Mouse (Mus musculus): Measurements from ENCODE around the gene Ccz1. TPM values are rescaled to one million over a fixed set of nuclear protein-coding genes. Genes with fewer than 3 reads are reported as not detected.
"Not testable (repeated sequence)": the region's sequence is repeated elsewhere in the genome, so short reads cannot be mapped to it uniquely, and the experiment has no call there.

Ccz1 gene
- polyA plus RNA-seq, 1 experiment from 2014 or later, result 118 TPM

DNA sequence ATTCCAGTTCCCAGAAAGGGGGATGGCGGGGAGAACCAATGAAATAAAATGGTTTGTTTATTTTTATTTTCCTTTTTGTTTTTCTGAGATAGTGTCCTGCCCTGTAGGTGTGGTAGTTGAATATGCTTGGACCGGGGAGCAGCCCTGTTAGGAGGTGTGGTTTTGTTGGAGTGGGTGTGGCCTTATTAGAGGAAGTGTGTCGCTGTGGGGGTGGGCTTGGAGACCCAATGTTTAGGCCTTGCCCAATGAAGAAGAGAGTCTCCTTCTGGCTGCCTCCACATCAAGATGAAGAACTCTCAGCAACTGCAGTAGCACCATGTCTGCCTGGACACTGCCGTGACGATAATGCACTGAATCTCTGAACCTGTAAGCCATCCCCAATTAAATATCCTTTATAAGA is 25.2 kb upstream of the Ccz1 start:
- 95% methylated on average over 5 of the region's 5 CpGs for WGBS
- Histone ChIP-seq H3K36me3 (ENCODE audit: control insufficient read depth, insufficient read depth, low read length) (no peaks in the 10 kb centered on the region), H3K27me3 (ENCODE audit: control insufficient read depth, insufficient read depth, low read length) (no peaks in the 10 kb centered on the region), H3K9ac (ENCODE audit: low read depth, low read length) (no peak overlapping the region), H3K4me1 (replicated peaks; ENCODE audit: control insufficient read depth, insufficient read depth, low read length) (no peaks in the 10 kb centered on the region), H3K4me3 (ENCODE audit: low read depth, low read length) (no peak overlapping the region), H3K9me3 (ENCODE audit: control insufficient read depth, low read length) (no peaks in the 10 kb centered on the region), H3K27ac (ENCODE audit: low read depth, low read length) (no peak overlapping the region), H3K4me2 (replicated peaks; ENCODE audit: low read depth, low read length) (no peak overlapping the region)
- DNase-seq (ENCODE audit: low spot score), result no peak
- ATAC-seq (ENCODE audit: low FRiP score), result no peak

- ATAC-seq (ENCODE audit: low FRiP score) (no peak), DNase-seq (ENCODE audit: low spot score) (no peak)
- H3K27me3 ChIP-seq (ENCODE audit: control insufficient read depth, insufficient read depth, low read length), result no peaks in the 10 kb centered on the region
- H3K4me3 ChIP-seq (ENCODE audit: low read depth, low read length), result no peak overlapping the region
- no peak overlapping the region for H3K4me2 ChIP-seq (replicated peaks; ENCODE audit: low read depth, low read length)
- H3K27ac ChIP-seq (ENCODE audit: low read depth, low read length), result no peak overlapping the region
- 80% methylated on average over 9 of the region's 9 CpGs for WGBS
- no peaks in the 10 kb centered on the region for H3K9me3 ChIP-seq (ENCODE audit: control insufficient read depth, low read length)
- no peaks in the 10 kb centered on the region for H3K4me1 ChIP-seq (replicated peaks; ENCODE audit: control insufficient read depth, insufficient read depth, low read length)
- no peak overlapping the region for H3K9ac ChIP-seq (ENCODE audit: low read depth, low read length)
- H3K36me3 ChIP-seq (ENCODE audit: control insufficient read depth, insufficient read depth, low read length), result no peaks in the 10 kb centered on the region
These were observed 24.5 kb upstream of the Ccz1 start for GRCm38 (mm10) chr5:144039156-144039675.

DNA sequence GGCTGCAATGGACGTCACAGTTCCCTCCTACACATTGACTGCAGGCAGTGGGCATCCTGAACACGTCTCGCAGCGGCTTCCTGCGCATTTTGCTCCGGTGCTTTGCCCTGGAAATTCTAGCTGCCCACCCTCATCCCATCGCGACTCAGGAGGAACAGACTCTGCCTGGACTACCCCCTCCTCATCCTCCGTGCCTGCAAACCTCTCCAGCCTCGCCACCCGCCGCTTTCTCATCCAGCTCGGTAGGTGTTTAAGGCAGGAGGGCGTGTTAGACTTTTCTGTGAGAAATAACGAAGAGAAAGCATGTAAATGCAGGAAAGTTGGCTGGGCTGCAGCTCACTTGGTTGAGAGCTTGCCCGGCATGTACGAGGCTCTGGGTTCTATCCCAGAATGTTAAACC is 22.3 kb upstream of the Ccz1 start:
- 70% methylated on average over 17 of the region's 17 CpGs for WGBS
- no peak for DNase-seq (ENCODE audit: low spot score)
- H3K4me1 ChIP-seq (replicated peaks; ENCODE audit: control insufficient read depth, insufficient read depth, low read length), result no peaks in the 10 kb centered on the region
- no peak overlapping the region for H3K27ac ChIP-seq (ENCODE audit: low read depth, low read length)
- no peaks in the 10 kb centered on the region for H3K9me3 ChIP-seq (ENCODE audit: control insufficient read depth, low read length)
- H3K9ac ChIP-seq (ENCODE audit: low read depth, low read length), result no peak overlapping the region
- no peak overlapping the region for H3K4me3 ChIP-seq (ENCODE audit: low read depth, low read length)
- H3K27me3 ChIP-seq (ENCODE audit: control insufficient read depth, insufficient read depth, low read length), result no peaks in the 10 kb centered on the region
- ATAC-seq (ENCODE audit: low FRiP score), result no peak
- no peak overlapping the region for H3K4me2 ChIP-seq (replicated peaks; ENCODE audit: low read depth, low read length)
- no peaks in the 10 kb centered on the region for H3K36me3 ChIP-seq (ENCODE audit: control insufficient read depth, insufficient read depth, low read length)

DNA sequence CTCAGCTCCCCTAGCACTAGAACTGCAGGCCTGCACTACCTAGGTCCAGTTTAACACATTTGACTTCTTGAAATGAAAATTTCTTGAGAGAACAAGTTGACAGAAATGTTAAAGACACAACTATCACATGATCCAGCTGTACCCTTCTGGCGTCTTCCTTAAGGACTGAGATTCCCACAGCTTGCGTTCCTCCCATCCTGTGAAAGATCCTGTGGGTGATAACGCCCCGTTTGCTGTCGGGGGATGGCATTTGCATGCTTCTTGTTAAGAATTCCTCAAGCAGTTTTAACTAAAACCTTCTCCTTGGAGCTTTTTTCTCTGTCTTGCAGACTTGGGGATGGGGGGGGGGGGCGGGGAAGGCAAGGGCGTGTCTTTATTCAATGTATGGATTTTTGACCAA is 19.9 kb upstream of the Ccz1 start:
- Histone ChIP-seq H3K27me3 (ENCODE audit: control insufficient read depth, insufficient read depth, low read length) (no peaks in the 10 kb centered on the region), H3K9ac (ENCODE audit: low read depth, low read length) (no peak overlapping the region), H3K36me3 (ENCODE audit: control insufficient read depth, insufficient read depth, low read length) (no peaks in the 10 kb centered on the region), H3K27ac (ENCODE audit: low read depth, low read length) (no peak overlapping the region), H3K4me3 (ENCODE audit: low read depth, low read length) (no peak overlapping the region), H3K9me3 (ENCODE audit: control insufficient read depth, low read length) (no peaks in the 10 kb centered on the region), H3K4me2 (replicated peaks; ENCODE audit: low read depth, low read length) (no peak overlapping the region), H3K4me1 (replicated peaks; ENCODE audit: control insufficient read depth, insufficient read depth, low read length) (no peaks in the 10 kb centered on the region)
- DNase-seq (ENCODE audit: low spot score) (no peak), ATAC-seq (ENCODE audit: low FRiP score) (no peak)
- 80% methylated on average over 7 of the region's 7 CpGs for WGBS

DNA sequence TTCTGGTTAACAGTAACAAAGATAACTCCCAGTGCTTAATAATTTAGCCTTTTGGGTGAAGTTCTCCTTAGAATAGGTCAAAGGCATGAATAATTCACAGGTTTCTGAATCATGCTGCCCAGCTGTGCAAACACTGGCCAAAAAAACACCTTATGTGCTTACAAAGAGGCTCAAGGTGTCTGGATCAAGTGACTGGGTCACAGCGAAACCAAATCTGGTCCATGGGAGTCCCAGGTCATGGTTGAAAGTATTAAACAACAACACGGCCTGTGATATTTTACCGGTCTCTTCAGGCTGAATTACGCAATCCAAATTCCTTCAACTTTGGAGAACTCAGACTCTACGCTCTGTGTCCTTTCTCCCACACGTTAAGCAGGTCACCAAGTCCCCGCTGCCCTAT is 17.8 kb upstream of the Ccz1 start:
- Histone ChIP-seq H3K9ac (ENCODE audit: low read depth, low read length) (no peak overlapping the region), H3K4me3 (ENCODE audit: low read depth, low read length) (no peak overlapping the region), H3K9me3 (ENCODE audit: control insufficient read depth, low read length) (no peaks in the 10 kb centered on the region), H3K36me3 (ENCODE audit: control insufficient read depth, insufficient read depth, low read length) (no peaks in the 10 kb centered on the region), H3K27me3 (ENCODE audit: control insufficient read depth, insufficient read depth, low read length) (no peaks in the 10 kb centered on the region), H3K4me2 (replicated peaks; ENCODE audit: low read depth, low read length) (no peak overlapping the region), H3K27ac (ENCODE audit: low read depth, low read length) (no peak overlapping the region), H3K4me1 (replicated peaks; ENCODE audit: control insufficient read depth, insufficient read depth, low read length) (no peaks in the 10 kb centered on the region)
- ATAC-seq (ENCODE audit: low FRiP score), result no peak
- 79% methylated on average over 7 of the region's 7 CpGs for WGBS
- no peak for DNase-seq (ENCODE audit: low spot score)

DNA sequence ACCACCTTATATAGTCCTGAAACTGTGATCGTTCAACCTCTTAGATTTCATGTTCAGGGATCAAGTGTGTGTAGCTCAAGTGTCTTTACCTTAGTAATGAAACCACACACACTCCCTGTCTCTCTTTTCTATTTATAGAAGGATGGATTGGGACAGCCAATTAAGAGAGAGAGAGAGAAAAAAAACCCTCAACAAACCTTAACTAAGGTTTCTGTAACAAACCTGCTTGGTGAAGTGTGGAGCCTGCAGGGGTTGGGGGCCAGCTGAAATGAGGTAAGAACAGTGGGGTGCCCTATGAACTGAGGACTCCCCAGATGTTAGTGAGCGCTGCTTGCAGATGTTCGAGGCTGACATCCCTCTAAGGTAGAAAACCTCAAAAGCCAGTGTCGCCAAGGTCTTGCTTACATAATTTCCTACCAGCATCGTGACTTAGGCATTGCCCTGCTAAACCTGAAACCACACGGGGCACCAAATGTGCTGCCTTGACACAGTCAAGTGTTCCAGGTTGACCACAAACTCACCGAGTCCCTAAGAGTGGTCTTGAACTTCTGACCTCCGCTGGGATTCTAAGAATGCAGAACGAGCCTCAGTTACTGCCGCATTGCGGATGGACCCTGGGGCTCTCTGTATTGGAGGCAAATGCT is 12.1 kb upstream of the Ccz1 start, which contains the start of gene Ocm:
Gene Ocm (minus strand): TSS at position 51 of the 644 bp plus-strand sequence.
- no peaks in the 10 kb centered on the region for H3K27me3 ChIP-seq (ENCODE audit: control insufficient read depth, insufficient read depth, low read length)
- DNase-seq (ENCODE audit: low spot score), result no peak
- no peak within 1 kb of the TSS for H3K4me3 ChIP-seq (ENCODE audit: low read depth, low read length)
- no peak for ATAC-seq (ENCODE audit: low FRiP score)
- no peak within 1 kb of the TSS for H3K27ac ChIP-seq (ENCODE audit: low read depth, low read length)
- no peaks in the 10 kb centered on the region for H3K9me3 ChIP-seq (ENCODE audit: control insufficient read depth, low read length)
- no peak within 1 kb of the TSS for H3K4me2 ChIP-seq (replicated peaks; ENCODE audit: low read depth, low read length)
- no peak within 1 kb of the TSS for H3K9ac ChIP-seq (ENCODE audit: low read depth, low read length)
- H3K36me3 ChIP-seq (ENCODE audit: control insufficient read depth, insufficient read depth, low read length), result no peaks in the 10 kb centered on the region
- H3K4me1 ChIP-seq (replicated peaks; ENCODE audit: control insufficient read depth, insufficient read depth, low read length), result no peaks in the 10 kb centered on the region
- 74% methylated on average over 11 of the region's 11 CpGs for WGBS

DNA sequence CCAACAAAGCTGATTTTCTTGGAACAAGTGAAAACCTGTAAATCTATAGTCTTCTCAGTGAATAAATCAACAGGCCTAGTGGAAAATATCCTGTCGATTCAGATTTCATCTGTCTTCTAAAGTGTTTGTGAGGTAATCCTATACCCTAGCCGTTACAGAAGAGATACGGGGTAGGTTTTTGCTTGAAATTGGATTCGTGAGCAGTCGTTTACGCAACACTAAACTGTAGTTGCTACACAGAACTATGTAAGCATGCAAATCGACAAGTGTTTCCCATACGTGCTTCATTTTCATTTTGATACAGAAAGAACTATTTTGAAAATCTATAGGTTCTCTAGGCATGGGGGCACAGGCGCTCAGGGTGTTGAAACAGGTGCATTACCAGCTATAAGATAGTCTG is 1.2 kb upstream of the Ccz1 start:
- Histone ChIP-seq H3K4me3 (ENCODE audit: low read depth, low read length) (no peak overlapping the region), H3K27ac (ENCODE audit: low read depth, low read length) (no peak overlapping the region), H3K36me3 (ENCODE audit: control insufficient read depth, insufficient read depth, low read length) (no peaks in the 10 kb centered on the region), H3K4me1 (replicated peaks; ENCODE audit: control insufficient read depth, insufficient read depth, low read length) (no peaks in the 10 kb centered on the region), H3K27me3 (ENCODE audit: control insufficient read depth, insufficient read depth, low read length) (no peaks in the 10 kb centered on the region), H3K9me3 (ENCODE audit: control insufficient read depth, low read length) (no peaks in the 10 kb centered on the region), H3K4me2 (replicated peaks; ENCODE audit: low read depth, low read length) (no peak overlapping the region), H3K9ac (ENCODE audit: low read depth, low read length) (no peak overlapping the region)
- DNase-seq (ENCODE audit: low spot score) (no peak), ATAC-seq (ENCODE audit: low FRiP score) (no peak)
- 90% methylated on average over 9 of the region's 9 CpGs for WGBS

GRCm38 (mm10) chr5:144015312-144015650 is 604 bp upstream of the Ccz1 start:
- H3K9ac ChIP-seq (ENCODE audit: low read depth, low read length), result no peak overlapping the region
- H3K27ac ChIP-seq (ENCODE audit: low read depth, low read length), result no peak overlapping the region
- no peak overlapping the region for H3K4me2 ChIP-seq (replicated peaks; ENCODE audit: low read depth, low read length)
- ATAC-seq (ENCODE audit: low FRiP score), result peak; percentile 72; the same call in 1 of the 2 replicates
- H3K9me3 ChIP-seq (ENCODE audit: control insufficient read depth, low read length), result no peaks in the 10 kb centered on the region
- DNase-seq (ENCODE audit: low spot score), result no peak
- no peaks in the 10 kb centered on the region for H3K36me3 ChIP-seq (ENCODE audit: control insufficient read depth, insufficient read depth, low read length)
- H3K4me3 ChIP-seq (ENCODE audit: low read depth, low read length), result no peak overlapping the region; the same call in 1 of the 2 replicates
- no peaks in the 10 kb centered on the region for H3K27me3 ChIP-seq (ENCODE audit: control insufficient read depth, insufficient read depth, low read length)
- 78% methylated on average over 3 of the region's 3 CpGs for WGBS
- H3K4me1 ChIP-seq (replicated peaks; ENCODE audit: control insufficient read depth, insufficient read depth, low read length), result no peaks in the 10 kb centered on the region

- Histone ChIP-seq H3K4me2 (replicated peaks; ENCODE audit: low read depth, low read length) (peak overlapping the region; percentile 39; the same call in 1 of the 2 replicates), H3K4me3 (ENCODE audit: low read depth, low read length) (peak overlapping the region; percentile 92; the same call in 1 of the 2 replicates)
- not testable (repeated sequence) for ATAC-seq (ENCODE audit: low FRiP score); H3K27ac ChIP-seq (ENCODE audit: low read depth, low read length); DNase-seq (ENCODE audit: low spot score); H3K9me3 ChIP-seq (ENCODE audit: control insufficient read depth, low read length); H3K9ac ChIP-seq (ENCODE audit: low read depth, low read length); H3K36me3 ChIP-seq (ENCODE audit: control insufficient read depth, insufficient read depth, low read length); H3K4me1 ChIP-seq (replicated peaks; ENCODE audit: control insufficient read depth, insufficient read depth, low read length); H3K27me3 ChIP-seq (ENCODE audit: control insufficient read depth, insufficient read depth, low read length)
- WGBS, result 69% methylated on average over 12 of the region's 13 CpGs
These were observed 1.1 kb downstream of the Ccz1 start for GRCm38 (mm10) chr5:144013366-144014134.

Data from hindbrain, embryonic 11.5 days (tissue).